Mouse (Mus musculus): ENCODE measurements around the gene Smim15. TPM values are rescaled to one million over a fixed set of nuclear protein-coding genes. Genes with fewer than 3 reads are reported as not detected.
A peak's percentile ranks its signal among the peaks of the same experiment; 100 is the strongest.

Gene Smim15
- polyA plus RNA-seq, 1 experiment, result 7.4 TPM

- H3K4me3 ChIP-seq (replicated peaks), result no peak overlapping the region
- H3K36me3 ChIP-seq (replicated peaks; ENCODE audit: low read length), result peaks cover 4% of the 10 kb centered on the region
- peaks cover 43% of the 10 kb centered on the region for H3K4me1 ChIP-seq
- no peak for TF ChIP-seq FLI1 (IDR thresholded peaks at IDR 0.05; ENCODE audit: low read length)
- no peak for TF ChIP-seq GATA1 (IDR thresholded peaks at IDR 0.05; ENCODE audit: borderline replicate concordance, low read length)
- H3K27me3 ChIP-seq (replicated peaks), result no peaks in the 10 kb centered on the region
- no peaks in the 10 kb centered on the region for H3K9me3 ChIP-seq
Observed at GRCm38 (mm10) chr13:108039375-108039774, 4.9 kb upstream of the Smim15 start.

GRCm38 (mm10) chr13:108039902-108040301 lies 4.3 kb upstream of the Smim15 start:
- TF ChIP-seq FLI1 (IDR thresholded peaks at IDR 0.05; ENCODE audit: low read length), result no peak
- no peak for TF ChIP-seq GATA1 (IDR thresholded peaks at IDR 0.05; ENCODE audit: borderline replicate concordance, low read length)
- Histone ChIP-seq H3K27me3 (replicated peaks) (no peaks in the 10 kb centered on the region), H3K9me3 (no peaks in the 10 kb centered on the region), H3K4me3 (replicated peaks) (no peak overlapping the region), H3K36me3 (replicated peaks; ENCODE audit: low read length) (peaks cover 3% of the 10 kb centered on the region), H3K4me1 (peaks cover 43% of the 10 kb centered on the region)

GRCm38 (mm10) chr13:108040451-108040850 lies 3.8 kb upstream of the Smim15 start:
- H3K36me3 ChIP-seq (replicated peaks; ENCODE audit: low read length), result peaks cover 3% of the 10 kb centered on the region
- no peaks in the 10 kb centered on the region for H3K9me3 ChIP-seq
- no peak overlapping the region for H3K4me3 ChIP-seq (replicated peaks)
- TF ChIP-seq FLI1 (IDR thresholded peaks at IDR 0.05; ENCODE audit: low read length), result no peak
- no peak for TF ChIP-seq GATA1 (IDR thresholded peaks at IDR 0.05; ENCODE audit: borderline replicate concordance, low read length)
- peaks cover 46% of the 10 kb centered on the region for H3K4me1 ChIP-seq
- H3K27me3 ChIP-seq (replicated peaks), result no peaks in the 10 kb centered on the region

DNA sequence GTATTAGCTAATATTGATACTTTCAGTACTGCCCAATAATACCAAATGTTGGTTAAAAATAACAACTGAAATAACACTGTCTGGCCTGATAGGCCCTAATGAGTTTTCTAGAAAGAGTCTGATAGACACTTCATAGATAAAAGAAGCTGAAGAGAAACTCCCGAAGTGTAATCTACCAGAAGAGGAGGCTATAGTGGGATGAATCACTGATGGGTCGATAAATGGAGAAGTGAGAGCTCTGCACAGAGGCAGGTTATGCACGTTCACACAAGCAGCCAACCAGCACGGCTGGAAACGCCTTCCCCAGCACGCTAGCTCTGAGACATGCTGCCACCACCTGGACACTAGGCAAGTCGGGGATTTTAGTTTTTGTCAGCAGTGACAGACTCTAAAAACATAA lies 2.9 kb upstream of the Smim15 start:
- TF ChIP-seq GATA1 (IDR thresholded peaks at IDR 0.05; ENCODE audit: borderline replicate concordance, low read length) (no peak), FLI1 (IDR thresholded peaks at IDR 0.05; ENCODE audit: low read length) (no peak)
- peaks cover 10% of the 10 kb centered on the region for H3K36me3 ChIP-seq (replicated peaks; ENCODE audit: low read length)
- H3K27me3 ChIP-seq (replicated peaks), result no peaks in the 10 kb centered on the region

GRCm38 (mm10) chr13:108043431-108044221 lies 620 bp upstream of the Smim15 start:
- H3K4me1 ChIP-seq, result peaks cover 54% of the 10 kb centered on the region
- TF ChIP-seq FLI1 (IDR thresholded peaks at IDR 0.05; ENCODE audit: low read length), result no peak
- no peak for TF ChIP-seq GATA1 (IDR thresholded peaks at IDR 0.05; ENCODE audit: borderline replicate concordance, low read length)
- no peaks in the 10 kb centered on the region for H3K27me3 ChIP-seq (replicated peaks)
- H3K36me3 ChIP-seq (replicated peaks; ENCODE audit: low read length), result peaks cover 30% of the 10 kb centered on the region
- H3K4me3 ChIP-seq (replicated peaks), result peak overlapping the region; percentile 98
- no peaks in the 10 kb centered on the region for H3K9me3 ChIP-seq

More for the DNA sequence above, 2.9 kb upstream of the Smim15 start:
- Histone ChIP-seq H3K9me3 (no peaks in the 10 kb centered on the region), H3K4me1 (peaks cover 54% of the 10 kb centered on the region), H3K4me3 (replicated peaks) (peak overlapping the region; percentile 78)

- Histone ChIP-seq H3K4me3 (replicated peaks) (peak overlapping the region; percentile 54), H3K4me1 (peaks cover 40% of the 10 kb centered on the region), H3K36me3 (replicated peaks; ENCODE audit: low read length) (peaks cover 40% of the 10 kb centered on the region), H3K27me3 (replicated peaks) (no peaks in the 10 kb centered on the region), H3K9me3 (no peaks in the 10 kb centered on the region)
- no peak for TF ChIP-seq FLI1 (IDR thresholded peaks at IDR 0.05; ENCODE audit: low read length)
- no peak for TF ChIP-seq GATA1 (IDR thresholded peaks at IDR 0.05; ENCODE audit: borderline replicate concordance, low read length)
Observed at GRCm38 (mm10) chr13:108045646-108046045, 1.4 kb downstream of the Smim15 start.

DNA sequence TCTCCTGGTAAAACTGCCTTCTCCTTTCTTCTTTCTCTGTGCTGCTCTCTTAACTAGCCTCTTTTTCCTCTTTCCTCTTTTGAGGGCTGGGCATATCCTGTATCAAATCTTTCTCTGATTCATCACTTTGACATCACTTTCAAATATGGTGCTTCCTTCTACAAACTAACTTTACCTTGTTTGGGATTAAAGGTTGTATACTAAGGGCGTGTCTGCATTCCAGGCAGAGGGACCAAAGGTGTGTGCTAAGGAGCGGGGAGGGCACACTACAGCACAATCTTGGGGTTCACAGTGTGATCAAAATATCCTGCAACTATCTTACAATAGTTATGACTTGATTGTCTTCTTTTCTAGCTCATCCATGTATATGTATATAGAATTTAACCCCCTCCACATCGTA lies 1.8 kb downstream of the Smim15 start:
- peaks cover 42% of the 10 kb centered on the region for H3K36me3 ChIP-seq (replicated peaks; ENCODE audit: low read length)
- no peaks in the 10 kb centered on the region for H3K9me3 ChIP-seq
- peak overlapping the region; percentile 54 for H3K4me3 ChIP-seq (replicated peaks)
- TF ChIP-seq FLI1 (IDR thresholded peaks at IDR 0.05; ENCODE audit: low read length), result no peak
- no peak for TF ChIP-seq GATA1 (IDR thresholded peaks at IDR 0.05; ENCODE audit: borderline replicate concordance, low read length)
- peaks cover 36% of the 10 kb centered on the region for H3K4me1 ChIP-seq
- no peaks in the 10 kb centered on the region for H3K27me3 ChIP-seq (replicated peaks)

DNA sequence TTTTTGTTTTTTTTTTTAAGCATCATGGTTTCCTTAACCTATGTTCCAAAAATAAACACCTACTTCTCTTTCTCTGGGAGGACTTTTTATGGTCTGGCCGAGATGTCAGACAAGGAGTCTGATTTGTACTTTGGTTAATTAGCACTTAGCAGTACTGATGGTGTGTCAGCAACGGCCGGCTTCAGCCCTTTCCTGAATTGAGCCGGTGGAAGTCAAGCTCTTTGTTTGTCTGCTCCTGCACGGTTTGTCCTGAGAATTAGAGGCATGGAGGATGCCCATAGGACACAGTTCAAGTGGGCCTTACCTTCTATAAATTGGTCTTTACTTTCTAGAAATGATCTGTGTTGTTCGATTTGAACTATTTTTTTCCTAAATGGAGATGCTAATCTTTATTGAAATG lies 2.6 kb downstream of the Smim15 start:
- TF ChIP-seq FLI1 (IDR thresholded peaks at IDR 0.05; ENCODE audit: low read length) (no peak), GATA1 (IDR thresholded peaks at IDR 0.05; ENCODE audit: borderline replicate concordance, low read length) (no peak)
- peaks cover 45% of the 10 kb centered on the region for H3K36me3 ChIP-seq (replicated peaks; ENCODE audit: low read length)
- no peaks in the 10 kb centered on the region for H3K27me3 ChIP-seq (replicated peaks)
- no peak overlapping the region for H3K4me3 ChIP-seq (replicated peaks)
- no peaks in the 10 kb centered on the region for H3K9me3 ChIP-seq
- H3K4me1 ChIP-seq, result peaks cover 29% of the 10 kb centered on the region

GRCm38 (mm10) chr13:108047364-108047763 lies 3.1 kb downstream of the Smim15 start:
- peaks cover 45% of the 10 kb centered on the region for H3K36me3 ChIP-seq (replicated peaks; ENCODE audit: low read length)
- no peaks in the 10 kb centered on the region for H3K27me3 ChIP-seq (replicated peaks)
- TF ChIP-seq FLI1 (IDR thresholded peaks at IDR 0.05; ENCODE audit: low read length), result no peak
- no peak for TF ChIP-seq GATA1 (IDR thresholded peaks at IDR 0.05; ENCODE audit: borderline replicate concordance, low read length)
- no peak overlapping the region for H3K4me3 ChIP-seq (replicated peaks)
- H3K4me1 ChIP-seq, result peaks cover 24% of the 10 kb centered on the region
- H3K9me3 ChIP-seq, result no peaks in the 10 kb centered on the region

DNA sequence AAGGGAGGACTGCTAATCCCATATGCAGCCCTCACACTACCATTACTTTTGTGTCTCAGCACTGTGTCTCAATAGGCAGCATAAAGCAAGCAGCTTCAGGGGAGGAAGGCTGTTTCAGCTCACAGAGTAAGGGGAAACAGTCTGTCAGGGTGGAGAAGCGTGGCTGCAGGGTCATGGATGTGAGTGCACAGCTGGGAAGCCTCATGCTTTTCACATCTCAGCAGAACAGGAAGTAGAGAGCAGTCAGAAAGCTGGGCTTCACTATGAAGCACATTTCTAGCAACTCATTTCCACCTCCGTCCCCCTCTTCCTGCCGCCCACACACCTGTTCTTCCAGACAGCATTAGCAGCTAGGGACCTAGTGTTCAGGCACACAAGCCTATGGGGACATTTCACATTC lies 12.7 kb downstream of the Smim15 start:
- Histone ChIP-seq H3K27me3 (replicated peaks) (no peaks in the 10 kb centered on the region), H3K9me3 (no peaks in the 10 kb centered on the region), H3K4me3 (replicated peaks) (peak overlapping the region; percentile 51), H3K36me3 (replicated peaks; ENCODE audit: low read length) (no peaks in the 10 kb centered on the region), H3K4me1 (peaks cover 28% of the 10 kb centered on the region)
- no peak for TF ChIP-seq GATA1 (IDR thresholded peaks at IDR 0.05; ENCODE audit: borderline replicate concordance, low read length)
- no peak for TF ChIP-seq FLI1 (IDR thresholded peaks at IDR 0.05; ENCODE audit: low read length)

All from megakaryocyte, embryonic 14.5 days (primary cell).